Mouse (Mus musculus) bone marrow macrophage, adult 2 months (primary cell): ENCODE measurements at regions not wholly inside any gene's neighbourhood (a gene's known extent, or its start where the extent isn't known, plus 50 kb on each side); places are given as distances from the start of the nearest gene placed in this dataset.

Source experiments
- CTCF ChIP-seq: IDR thresholded peaks from 2 replicates; pipeline ENCODE4 v1.5.1; 2012; ENCODE audit warnings: low read depth, mild to moderate bottlenecking, low read length, moderate library complexity
- POLR2A ChIP-seq: IDR thresholded peaks from 2 replicates; pipeline ENCODE4 v1.6.1; 2012; ENCODE audit warnings: mild to moderate bottlenecking, low read depth, low read length, borderline replicate concordance

- TF ChIP-seq POLR2A (no peak), CTCF (no peak)
These were observed 81.6 kb upstream of the N6amt1 start for GRCm38 (mm10) chr16:87272363-87272762.
